Mouse (Mus musculus): Measurements from ENCODE around the gene Dnpep. TPM values are rescaled to one million over a fixed set of nuclear protein-coding genes. Genes with fewer than 3 reads are reported as not detected.
A peak's percentile ranks its signal among the peaks of the same experiment; 100 is the strongest.

The Dnpep gene
- total RNA-seq, 2 experiments from 2014 or later = 49.1 to 50.0 TPM

GRCm38 (mm10) chr1:75283017-75283416, 34.8 kb downstream of the Dnpep start:
- DNase-seq (ENCODE audit: low spot score in 2 of 2) = peak; percentile 37 to 71
- H3K27ac ChIP-seq = peak overlapping the region; percentile 61
- TF ChIP-seq CTCF (conservative IDR thresholded peaks at IDR 0.05) = no peak
- H3K4me3 ChIP-seq = no peak overlapping the region

- Histone ChIP-seq H3K27ac (peak within 1 kb of the TSS; percentile 29; the same call in 1 of the 2 replicates), H3K4me3 (peak within 1 kb of the TSS; percentile 49)
- TF ChIP-seq CTCF (conservative IDR thresholded peaks at IDR 0.05) = no peak
- no peak for DNase-seq (ENCODE audit: low spot score in 2 of 2)
Measured at GRCm38 (mm10) chr1:75278228-75278627, 39.6 kb downstream of the Dnpep start, which contains the start of gene Resp18. Gene Resp18 (minus strand): TSS chr1:75278415.

- DNase-seq (ENCODE audit: low spot score in 2 of 2) = no peak
- TF ChIP-seq CTCF (conservative IDR thresholded peaks at IDR 0.05) = no peak
- Histone ChIP-seq H3K27ac (peak overlapping the region; percentile 29; the same call in 1 of the 2 replicates), H3K4me3 (peak overlapping the region; percentile 49)
Measured at GRCm38 (mm10) chr1:75277195-75278188, 40.3 kb downstream of the Dnpep start.

- H3K27ac ChIP-seq = peak within 1 kb of the TSS; percentile 95
- peak; percentile 63 for TF ChIP-seq CTCF (conservative IDR thresholded peaks at IDR 0.05)
Measured at GRCm38 (mm10) chr1:75264091-75264880, 53.5 kb downstream of the Dnpep start, which contains the start of gene Ptprn. Gene Ptprn (minus strand): TSS chr1:75264502.

GRCm38 (mm10) chr1:75262969-75263951, 54.5 kb downstream of the Dnpep start:
- no peak for TF ChIP-seq CTCF (conservative IDR thresholded peaks at IDR 0.05)
- DNase-seq (ENCODE audit: low spot score in 2 of 2) = peak in 1 of 2 experiments; percentile 62
- H3K4me3 ChIP-seq = peak overlapping the region; percentile 67
- peak overlapping the region; percentile 95 for H3K27ac ChIP-seq

More at GRCm38 (mm10) chr1:75264091-75264880, 53.5 kb downstream of the Dnpep start, which contains the start of gene Ptprn:
- H3K4me3 ChIP-seq = peak within 1 kb of the TSS; percentile 67
- peak; percentile 71 to 87 for DNase-seq (ENCODE audit: low spot score in 2 of 2)

DNA sequence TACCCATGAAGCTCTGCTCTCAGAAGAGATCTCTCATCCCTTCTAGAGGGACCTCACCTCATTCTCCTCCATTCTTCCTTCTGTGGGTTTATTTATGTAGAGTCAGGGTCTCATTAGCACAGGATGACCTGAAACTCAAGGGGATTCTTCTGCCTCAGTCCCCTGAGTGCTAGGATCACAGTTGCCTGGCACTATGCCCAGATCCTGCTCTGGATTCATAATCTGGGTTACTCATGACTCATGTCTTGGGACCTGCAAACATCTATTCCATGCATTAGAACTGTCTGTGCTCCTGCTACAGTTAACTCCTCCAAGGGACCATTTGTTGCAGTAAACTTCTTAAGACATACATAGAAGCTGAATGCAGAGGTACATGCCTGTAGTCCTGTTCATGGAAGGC, 56.5 kb downstream of the Dnpep start:
- no peak for DNase-seq (ENCODE audit: low spot score in 2 of 2)

More for the DNA sequence above, 56.5 kb downstream of the Dnpep start:
- no peak for TF ChIP-seq CTCF (conservative IDR thresholded peaks at IDR 0.05)
- H3K27ac ChIP-seq = no peak overlapping the region
- no peak overlapping the region for H3K4me3 ChIP-seq

Other genes with a start within 250 kb of the Dnpep start
- gene Nhej1, start 192.8 kb downstream of the Dnpep start, total RNA-seq (2021) = 1 to 10 TPM; 1.9 to 2.0 TPM
- gene Slc23a3, start 184.1 kb downstream of the Dnpep start, total RNA-seq (2021) = under 1 TPM in 1 of 2 experiments, not detected in 1; 0.23 TPM
- 10 to 100 TPM; 31.2 to 32.0 TPM for gene Cnppd1, start 175.3 kb downstream of the Dnpep start, total RNA-seq (2021)
- 100 to 1,000 TPM; 178 to 179 TPM for gene Retreg2, start 175.2 kb downstream of the Dnpep start, total RNA-seq (2021)
- 10 to 100 TPM; 31.9 to 41.8 TPM for gene Zfand2b, start 149.3 kb downstream of the Dnpep start, total RNA-seq (2021)
- 10 to 100 TPM; 26.9 to 31.4 TPM for gene Abcb6, start 137.6 kb downstream of the Dnpep start, total RNA-seq (2021)
- gene Ankzf1, start 125.8 kb downstream of the Dnpep start, total RNA-seq (2021) = 10 to 100 TPM; 28.4 to 30.4 TPM
- gene Atg9a, start 125.8 kb downstream of the Dnpep start, total RNA-seq (2021) = 100 to 1,000 TPM; 106 to 113 TPM
- 10 to 100 TPM; 16.9 to 17.7 TPM for gene Glb1l, start 107.2 kb downstream of the Dnpep start, total RNA-seq (2021)
- gene Stk16, start 107.2 kb downstream of the Dnpep start, total RNA-seq (2021) = 10 to 100 TPM; 88.6 to 93.7 TPM
- gene Tuba4a, start 98.1 kb downstream of the Dnpep start, total RNA-seq (2021) = 100 to 1,000 TPM; 533 to 543 TPM
- not detected for gene A630095N17Rik, start 85.9 kb downstream of the Dnpep start, total RNA-seq (2021)
- gene Dnajb2, start 81.6 kb downstream of the Dnpep start, total RNA-seq (2021) = 10 to 100 TPM; 69.6 to 82.8 TPM
- gene Ptprn, start 53.5 kb downstream of the Dnpep start, total RNA-seq (2021) = 100 to 1,000 TPM; 395 to 416 TPM
- 100 to 1,000 TPM in 1 of 2 experiments, 10 to 100 TPM in 1; 82.5 to 106 TPM for gene Resp18, start 39.6 kb downstream of the Dnpep start, total RNA-seq (2021)
- gene Des, start 42.3 kb upstream of the Dnpep start, total RNA-seq (2021) = under 1 TPM; 0.88 to 1.00 TPM
- 100 to 1,000 TPM; 168 to 179 TPM for gene Speg, start 57.3 kb upstream of the Dnpep start, total RNA-seq (2021)
- gene Gmppa, start 117.9 kb upstream of the Dnpep start, total RNA-seq (2021) = 10 to 100 TPM; 72.9 to 76.0 TPM
- gene Asic4, start 132.4 kb upstream of the Dnpep start, total RNA-seq (2021) = 1 to 10 TPM; 5.5 to 7.1 TPM
- 10 to 100 TPM; 80.5 to 86.6 TPM for gene Chpf, start 161.3 kb upstream of the Dnpep start, total RNA-seq (2021)
- gene Tmem198, start 161.5 kb upstream of the Dnpep start, total RNA-seq (2021) = 10 to 100 TPM; 64.0 to 65.4 TPM
- 10 to 100 TPM; 20.6 to 25.9 TPM for gene Obsl1, start 188.5 kb upstream of the Dnpep start, total RNA-seq (2021)
- 10 to 100 TPM; 15.3 to 16.5 TPM for gene Inha, start 189.1 kb upstream of the Dnpep start, total RNA-seq (2021)
- 10 to 100 TPM; 25.6 to 27.4 TPM for gene Stk11ip, start 203.5 kb upstream of the Dnpep start, total RNA-seq (2021)
- gene Slc4a3, start 228.3 kb upstream of the Dnpep start, total RNA-seq (2021) = 100 to 1,000 TPM; 106 to 110 TPM